Mouse (Mus musculus) hindbrain, embryonic 13.5 days (tissue): ENCODE results near the gene Csdc2. TPM values are rescaled to one million over a fixed set of nuclear protein-coding genes. Genes with fewer than 3 reads are reported as not detected.
A peak's percentile ranks its signal among the peaks of the same experiment; 100 is the strongest.

Experiments
- ATAC-seq: fragments of 200-750 bp; cut with Nextera tagmentation; 2 replicates; pipeline ENCODE4 v1.8.0; 2017; ENCODE audit warnings: moderate TSS enrichment; ENCODE audit not compliant: low FRiP score
- H3K27ac ChIP-seq: fragments of 300-500 bp; sonication (generic); 2 replicates; pipeline ENCODE4 v1.5.1; 2015; ENCODE audit warnings: inconsistent platforms, mild to moderate bottlenecking, moderate library complexity
- H3K27me3 ChIP-seq: fragments of 300-500 bp; sonication (generic); 2 replicates; pipeline ENCODE4 v1.6.1; 2015; ENCODE audit warnings: mild to moderate bottlenecking, inconsistent platforms
- H3K36me3 ChIP-seq: fragments of 300-500 bp; sonication (generic); 2 replicates; pipeline ENCODE4 v1.6.1; 2015; ENCODE audit warnings: mild to moderate bottlenecking, inconsistent platforms
- H3K4me1 ChIP-seq: fragments of 300-500 bp; sonication (generic); replicated peaks from 2 replicates; pipeline ENCODE4 v1.6.1; 2015; ENCODE audit warnings: inconsistent platforms
- H3K4me2 ChIP-seq: fragments of 300-500 bp; sonication (generic); 2 replicates; pipeline ENCODE4 v1.6.1; 2015; ENCODE audit warnings: inconsistent platforms, mild to moderate bottlenecking, moderate library complexity
- H3K4me3 ChIP-seq: fragments of 300-500 bp; sonication (generic); 2 replicates; pipeline ENCODE4 v1.5.1; 2015; ENCODE audit warnings: mild to moderate bottlenecking, inconsistent platforms
- H3K9ac ChIP-seq: fragments of 300-500 bp; sonication (generic); 2 replicates; pipeline ENCODE4 v1.6.1; 2015; ENCODE audit warnings: mild to moderate bottlenecking, inconsistent platforms
- H3K9me3 ChIP-seq: fragments of 300-500 bp; sonication (generic); 2 replicates; pipeline ENCODE4 v1.6.1; 2016; ENCODE audit warnings: inconsistent platforms
- WGBS: fragments of 180-500 bp; shearing (Covaris S2); methylation state at CpG from one replicate; pipeline ENCODE4 v1.1.7; 2015; 5-methylcytosine and 5-hydroxymethylcytosine counted together
- polyA plus RNA-seq: library from polyadenylated mRNA; unstranded; fragments of >200 nt; fragmentation: Nextera tagmentation; extraction: Ambion mirVana; gene quantifications from 2 replicates; pipeline ENCODE4 v1.2.1, GENCODE M21; 2015

Csdc2 gene
- polyA plus RNA-seq, 1 experiment from 2014 or later = 130 TPM

- ATAC-seq = no peak
- Histone ChIP-seq H3K9me3 (no peaks in the 10 kb centered on the region), H3K9ac (no peak overlapping the region), H3K27ac (no peak overlapping the region), H3K27me3 (no peaks in the 10 kb centered on the region), H3K36me3 (peaks cover 70% of the 10 kb centered on the region), H3K4me2 (no peak overlapping the region), H3K4me1 (0 out of 2 replicates have a peak, but pooled peaks cover 4% of the 10 kb centered on the region), H3K4me3 (no peak overlapping the region)
- 92% methylated on average over 10 of the region's 10 CpGs for WGBS
Measured at GRCm38 (mm10) chr15:81949076-81949475, 12.5 kb downstream of the Csdc2 start.

GRCm38 (mm10) chr15:81949476-81950131 is 13.0 kb downstream of the Csdc2 start:
- Histone ChIP-seq H3K27me3 (no peaks in the 10 kb centered on the region), H3K9me3 (no peaks in the 10 kb centered on the region), H3K9ac (no peak overlapping the region), H3K4me1 (0 out of 2 replicates have a peak, but pooled peaks cover 4% of the 10 kb centered on the region), H3K4me3 (no peak overlapping the region), H3K4me2 (no peak overlapping the region), H3K27ac (no peak overlapping the region), H3K36me3 (peaks cover 75% of the 10 kb centered on the region)
- ATAC-seq = no peak
- WGBS = 79% methylated on average over 11 of the region's 11 CpGs

GRCm38 (mm10) chr15:81950716-81951115 is 14.2 kb downstream of the Csdc2 start:
- Histone ChIP-seq H3K27ac (no peak overlapping the region), H3K4me3 (no peak overlapping the region), H3K36me3 (peaks cover 85% of the 10 kb centered on the region), H3K4me1 (no peaks in the 10 kb centered on the region), H3K4me2 (no peak overlapping the region), H3K9ac (no peak overlapping the region), H3K9me3 (no peaks in the 10 kb centered on the region), H3K27me3 (no peaks in the 10 kb centered on the region)
- ATAC-seq = no peak
- WGBS = 90% methylated on average over 5 of the region's 5 CpGs

GRCm38 (mm10) chr15:81951159-81951558 is 14.6 kb downstream of the Csdc2 start:
- Histone ChIP-seq H3K9ac (no peak overlapping the region), H3K27me3 (no peaks in the 10 kb centered on the region), H3K36me3 (peaks cover 85% of the 10 kb centered on the region), H3K27ac (no peak overlapping the region), H3K4me1 (no peaks in the 10 kb centered on the region), H3K4me2 (no peak overlapping the region), H3K9me3 (no peaks in the 10 kb centered on the region), H3K4me3 (no peak overlapping the region)
- ATAC-seq = no peak
- WGBS = 88% methylated on average over 9 of the region's 9 CpGs

GRCm38 (mm10) chr15:81952310-81952709 is 15.8 kb downstream of the Csdc2 start:
- WGBS = 88% methylated on average over 4 of the region's 4 CpGs
- no peak for ATAC-seq
- no peaks in the 10 kb centered on the region for H3K27me3 ChIP-seq
- H3K9me3 ChIP-seq = no peaks in the 10 kb centered on the region
- H3K4me3 ChIP-seq = no peak overlapping the region
- H3K4me1 ChIP-seq = no peaks in the 10 kb centered on the region
- H3K9ac ChIP-seq = no peak overlapping the region
- H3K27ac ChIP-seq = no peak overlapping the region
- H3K36me3 ChIP-seq = peaks cover 84% of the 10 kb centered on the region
- H3K4me2 ChIP-seq = no peak overlapping the region

- Histone ChIP-seq H3K9me3 (no peaks in the 10 kb centered on the region), H3K4me3 (no peak overlapping the region), H3K4me2 (no peak overlapping the region), H3K9ac (no peak overlapping the region), H3K27me3 (no peaks in the 10 kb centered on the region), H3K36me3 (peaks cover 68% of the 10 kb centered on the region), H3K27ac (no peak overlapping the region), H3K4me1 (peaks cover 8% of the 10 kb centered on the region; the same call in 1 of the 2 replicates)
- ATAC-seq = no peak
- WGBS = 97% methylated on average over 9 of the region's 9 CpGs
Measured at GRCm38 (mm10) chr15:81954151-81954583, 17.6 kb downstream of the Csdc2 start.

GRCm38 (mm10) chr15:81954716-81955115 is 18.2 kb downstream of the Csdc2 start:
- ATAC-seq = no peak
- H3K36me3 ChIP-seq = peaks cover 62% of the 10 kb centered on the region
- H3K27ac ChIP-seq = no peak overlapping the region
- 93% methylated on average over 6 of the region's 6 CpGs for WGBS
- H3K4me1 ChIP-seq = peaks cover 12% of the 10 kb centered on the region
- H3K4me2 ChIP-seq = no peak overlapping the region
- no peaks in the 10 kb centered on the region for H3K9me3 ChIP-seq
- no peak overlapping the region for H3K9ac ChIP-seq
- no peak overlapping the region for H3K4me3 ChIP-seq
- H3K27me3 ChIP-seq = no peaks in the 10 kb centered on the region

GRCm38 (mm10) chr15:81955414-81955813 is 18.9 kb downstream of the Csdc2 start:
- no peak overlapping the region for H3K27ac ChIP-seq
- no peaks in the 10 kb centered on the region for H3K9me3 ChIP-seq
- no peak overlapping the region for H3K9ac ChIP-seq
- peaks cover 55% of the 10 kb centered on the region for H3K36me3 ChIP-seq
- 93% methylated on average over 15 of the region's 15 CpGs for WGBS
- no peak overlapping the region for H3K4me2 ChIP-seq
- no peak for ATAC-seq
- peaks cover 13% of the 10 kb centered on the region for H3K4me1 ChIP-seq
- H3K4me3 ChIP-seq = no peak overlapping the region
- H3K27me3 ChIP-seq = no peaks in the 10 kb centered on the region

GRCm38 (mm10) chr15:81956457-81956856 is 19.9 kb downstream of the Csdc2 start:
- Histone ChIP-seq H3K27me3 (no peaks in the 10 kb centered on the region), H3K27ac (no peak overlapping the region), H3K4me1 (peaks cover 13% of the 10 kb centered on the region), H3K9ac (no peak overlapping the region), H3K9me3 (no peaks in the 10 kb centered on the region), H3K4me2 (no peak overlapping the region), H3K36me3 (peaks cover 45% of the 10 kb centered on the region), H3K4me3 (no peak overlapping the region)
- 59% methylated on average over 8 of the region's 8 CpGs for WGBS
- ATAC-seq = no peak

- WGBS = 91% methylated on average over 11 of the region's 11 CpGs
- H3K4me3 ChIP-seq = no peak overlapping the region
- H3K4me2 ChIP-seq = no peak overlapping the region
- H3K9me3 ChIP-seq = no peaks in the 10 kb centered on the region
- H3K36me3 ChIP-seq = peaks cover 34% of the 10 kb centered on the region
- H3K9ac ChIP-seq = no peak overlapping the region
- H3K4me1 ChIP-seq = peaks cover 13% of the 10 kb centered on the region
- no peaks in the 10 kb centered on the region for H3K27me3 ChIP-seq
- H3K27ac ChIP-seq = no peak overlapping the region
- no peak for ATAC-seq
Measured at GRCm38 (mm10) chr15:81957598-81957997, 21.0 kb downstream of the Csdc2 start.

- no peak for ATAC-seq
- H3K27me3 ChIP-seq = no peaks in the 10 kb centered on the region
- no peak overlapping the region for H3K4me3 ChIP-seq
- WGBS = 94% methylated on average over 3 of the region's 3 CpGs
- H3K9ac ChIP-seq = no peak overlapping the region
- no peak overlapping the region for H3K4me2 ChIP-seq
- H3K27ac ChIP-seq = no peak overlapping the region
- H3K9me3 ChIP-seq = no peaks in the 10 kb centered on the region
- H3K4me1 ChIP-seq = peaks cover 13% of the 10 kb centered on the region
- H3K36me3 ChIP-seq = peaks cover 26% of the 10 kb centered on the region
Measured at GRCm38 (mm10) chr15:81958906-81959305, 22.3 kb downstream of the Csdc2 start.

- ATAC-seq = peak; percentile 98
Measured at GRCm38 (mm10) chr15:81960171-81961077, 23.9 kb downstream of the Csdc2 start, which contains the start of gene Pmm1. Gene Pmm1 (minus strand): TSS chr15:81960930.

More at GRCm38 (mm10) chr15:81960171-81961077, 23.9 kb downstream of the Csdc2 start, which contains the start of gene Pmm1:
- Histone ChIP-seq H3K4me3 (peak within 1 kb of the TSS; percentile 60), H3K4me1 (peaks cover 13% of the 10 kb centered on the region), H3K4me2 (peak within 1 kb of the TSS; percentile 86), H3K27me3 (no peaks in the 10 kb centered on the region), H3K27ac (peak within 1 kb of the TSS; percentile 91), H3K36me3 (peaks cover 11% of the 10 kb centered on the region), H3K9ac (peak within 1 kb of the TSS; percentile 81), H3K9me3 (no peaks in the 10 kb centered on the region)
- under 1% methylated on average over 75 of the region's 77 CpGs for WGBS
